16 mouse cellular contexts compared by ENCODE assay signal in the genomic region with DNA sequence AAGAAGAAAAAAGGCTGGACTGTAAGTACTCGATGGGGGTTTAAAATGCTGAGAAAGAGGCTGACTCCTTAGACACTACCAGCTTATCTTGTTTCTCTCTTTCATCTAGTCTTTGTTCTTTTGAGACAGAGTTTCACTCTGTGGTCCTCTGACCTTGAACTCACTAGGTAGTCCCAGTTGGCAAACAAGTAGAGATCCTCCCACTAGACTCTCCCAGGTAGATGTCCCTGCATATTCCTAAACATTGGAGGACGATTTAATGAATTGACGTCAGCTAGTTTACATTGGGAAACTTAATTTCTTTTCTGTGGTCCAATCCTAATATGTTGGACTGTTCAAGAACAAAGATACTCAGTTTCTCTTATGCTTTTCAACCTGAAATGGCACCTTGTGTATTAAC. TPM values are rescaled to one million over a fixed set of nuclear protein-coding genes. Genes with fewer than 3 reads are reported as not detected.
DNase-seq lines count a peak whose midpoint lies in the region; ATAC-seq and TF ChIP-seq lines count a peak whose summit lies in the region.
"Had no signal": no experiment of that assay in that cellular context is flagged by ENCODE, and none has a peak within 500 bp of the region (broad histone marks: within the 10 kb centered on the region; RNA-seq: fewer than 3 reads in every experiment).

No protein-coding gene starts in this region.

- H3K9me3 ChIP-seq in hindbrain, postnatal 0 days (ENCODE audit: low read length) = no peaks in the 10 kb centered on the region
- H3K9me3 ChIP-seq in hindbrain, embryonic 16.5 days (ENCODE audit: control insufficient read depth, low read length) = no peaks in the 10 kb centered on the region
- H3K9me3 ChIP-seq in CH12.LX (replicated peaks; ENCODE audit: low read length) = no peaks in the 10 kb centered on the region
- no peaks in the 10 kb centered on the region for H3K9me3 ChIP-seq in liver, embryonic 16.5 days (replicated peaks; ENCODE audit: control insufficient read depth, low read length)
- no peaks in the 10 kb centered on the region for H3K9me3 ChIP-seq in limb, embryonic 10.5 days (replicated peaks)
- H3K9me3 ChIP-seq: embryonic facial prominence, embryonic 10.5 days; G1E had no signal

- no peak overlapping the region for H3K9ac ChIP-seq in hindbrain, postnatal 0 days (replicated peaks; ENCODE audit: low read length)
- H3K9ac ChIP-seq in hindbrain, embryonic 16.5 days (ENCODE audit: low read depth, low read length) = no peak overlapping the region
- no peak overlapping the region for H3K9ac ChIP-seq in CH12.LX (ENCODE audit: insufficient read depth, low read depth)
- H3K9ac ChIP-seq in liver, embryonic 16.5 days (ENCODE audit: low read depth, low read length) = no peak overlapping the region

- peaks cover 71% of the 10 kb centered on the region for H3K79me2 ChIP-seq in CH12.LX (replicated peaks; ENCODE audit: control insufficient read depth, extremely low read depth, insufficient read depth, poor library complexity, severe bottlenecking)

- H3K27ac ChIP-seq in hindbrain, postnatal 0 days = no peak overlapping the region
- no peak overlapping the region for H3K27ac ChIP-seq in hindbrain, embryonic 16.5 days (ENCODE audit: low read depth, low read length)
- H3K27ac ChIP-seq in CH12.LX (ENCODE audit: insufficient read depth, low read depth) = no peak overlapping the region
- no peak overlapping the region for H3K27ac ChIP-seq in bone marrow macrophage, adult 2 months (ENCODE audit: insufficient read depth, low read depth, low read length)
- no peak overlapping the region for H3K27ac ChIP-seq in liver, embryonic 16.5 days (ENCODE audit: low read length)
- no peak overlapping the region for H3K27ac ChIP-seq in limb, embryonic 10.5 days
- H3K27ac ChIP-seq: embryonic facial prominence, embryonic 10.5 days; heart, adult 2 months had no signal

- ATAC-seq in hindbrain, postnatal 0 days = no peak
- ATAC-seq in hindbrain, embryonic 16.5 days = no peak
- ATAC-seq in liver, embryonic 16.5 days (ENCODE audit: low read depth) = no peak
- ATAC-seq: forebrain, embryonic 16.5 days had no signal

- in situ Hi-C loops in CH12.LX (cut with MboI; ENCODE audit: low pct_ligation_motif_present, low pct_unique_long_range_greater_than_20kb, low sequenced_read_pairs) = no loop called here

- TF ChIP-seq CTCF in hindbrain, postnatal 0 days (IDR thresholded peaks at IDR 0.05; ENCODE audit: low read depth) = no peak
- no peak for TF ChIP-seq CTCF in CH12.LX (conservative IDR thresholded peaks at IDR 0.05 in 1 of 2, IDR thresholded peaks at IDR 0.05 in 1 of 2; ENCODE audit: low read depth in 2 of 2, low read length in 2 of 2)
- TF ChIP-seq CTCF in bone marrow macrophage, adult 2 months (IDR thresholded peaks at IDR 0.05; ENCODE audit: low read depth, low read length) = no peak

- H3K27me3 ChIP-seq in hindbrain, postnatal 0 days (ENCODE audit: insufficient read depth, low read length) = no peaks in the 10 kb centered on the region
- no peaks in the 10 kb centered on the region for H3K27me3 ChIP-seq in hindbrain, embryonic 16.5 days (replicated peaks; ENCODE audit: control insufficient read depth, insufficient read depth, low read length)
- no peaks in the 10 kb centered on the region for H3K27me3 ChIP-seq in CH12.LX (replicated peaks)
- no peaks in the 10 kb centered on the region for H3K27me3 ChIP-seq in liver, embryonic 16.5 days (ENCODE audit: control insufficient read depth, insufficient read depth, low read depth, low read length)
- no peaks in the 10 kb centered on the region for H3K27me3 ChIP-seq in limb, embryonic 10.5 days (ENCODE audit: low read depth, poor library complexity, severe bottlenecking)

- DNase-seq in hindbrain, postnatal 0 days (ENCODE audit: low spot score) = no peak
- no peak for DNase-seq in CH12.LX (ENCODE audit: extremely low read depth)
- DNase-seq in cerebellum, adult 9-11 months = no peak
- DNase-seq in limb, embryonic 10.5 days (ENCODE audit: low spot score) = no peak
- DNase-seq: cerebellum, postnatal 25 days; heart, adult 2 months; kidney, adult 11 months; lung, adult 18-20 months; right cerebral cortex, adult 18-20 months; thymus, postnatal 4 days had no signal

- no peak for TF ChIP-seq RAD21 in CH12.LX (IDR thresholded peaks at IDR 0.05; ENCODE audit: low read depth, low read length)

- no peak for TF ChIP-seq POLR2A in CH12.LX (IDR thresholded peaks at IDR 0.05; ENCODE audit: low read depth, low read length)
- no peak for TF ChIP-seq POLR2A in bone marrow macrophage, adult 2 months (IDR thresholded peaks at IDR 0.05; ENCODE audit: borderline replicate concordance, low read depth, low read length)

- no peak overlapping the region for H3K4me3 ChIP-seq in hindbrain, postnatal 0 days (ENCODE audit: low read length)
- H3K4me3 ChIP-seq in hindbrain, embryonic 16.5 days (ENCODE audit: low read length) = no peak overlapping the region
- peak overlapping the region in 1 of 3 experiments; percentile 95 for H3K4me3 ChIP-seq in CH12.LX (replicated peaks in 1 of 3; ENCODE audit: low read depth in 2 of 3, low read length in 2 of 3, poor library complexity in 1 of 3)
- peak overlapping the region; percentile 95 for H3K4me3 ChIP-seq in bone marrow macrophage, adult 2 months (ENCODE audit: insufficient read depth, low read length)
- H3K4me3 ChIP-seq in liver, embryonic 16.5 days (ENCODE audit: low read depth, low read length) = no peak overlapping the region
- no peak overlapping the region for H3K4me3 ChIP-seq in limb, embryonic 10.5 days
- H3K4me3 ChIP-seq: heart, adult 2 months had no signal

- 89% methylated on average over 3 of the region's 3 CpGs for WGBS in hindbrain, postnatal 0 days
- 92% methylated on average over 3 of the region's 3 CpGs for WGBS in hindbrain, embryonic 16.5 days
- WGBS in liver, embryonic 16.5 days (ENCODE audit: insufficient replicate concordance) = 63% methylated on average over 3 of the region's 3 CpGs
- 90% methylated on average over 3 of the region's 3 CpGs for WGBS in limb, embryonic 10.5 days

- H3K4me2 ChIP-seq in hindbrain, postnatal 0 days (ENCODE audit: low read depth, low read length) = peak overlapping the region; percentile 74; the same call in 1 of the 2 replicates
- H3K4me2 ChIP-seq in hindbrain, embryonic 16.5 days (ENCODE audit: low read length) = no peak overlapping the region
- H3K4me2 ChIP-seq in CH12.LX (ENCODE audit: insufficient read depth, low read depth, poor library complexity, severe bottlenecking) = peak overlapping the region; percentile 98
- peak overlapping the region; percentile 78; the same call in 1 of the 2 replicates for H3K4me2 ChIP-seq in liver, embryonic 16.5 days (ENCODE audit: low read depth, low read length)

- no peaks in the 10 kb centered on the region for H3K36me3 ChIP-seq in hindbrain, postnatal 0 days (ENCODE audit: insufficient read depth, low read length)
- no peaks in the 10 kb centered on the region for H3K36me3 ChIP-seq in hindbrain, embryonic 16.5 days (ENCODE audit: control insufficient read depth, insufficient read depth, low read length)
- H3K36me3 ChIP-seq in CH12.LX (replicated peaks in 1 of 2; ENCODE audit: control insufficient read depth in 1 of 2, insufficient read depth in 1 of 2, low read length in 1 of 2) = peaks cover 11 to 37% of the 10 kb centered on the region in 2 experiments
- no peaks in the 10 kb centered on the region for H3K36me3 ChIP-seq in liver, embryonic 16.5 days (ENCODE audit: control insufficient read depth, insufficient read depth)
- peaks cover 2% of the 10 kb centered on the region; the same call in 1 of the 2 replicates for H3K36me3 ChIP-seq in limb, embryonic 10.5 days
- H3K36me3 ChIP-seq: embryonic facial prominence, embryonic 10.5 days had no signal

- H3K4me1 ChIP-seq in hindbrain, postnatal 0 days (ENCODE audit: insufficient read depth, low read length) = peaks cover 8% of the 10 kb centered on the region
- H3K4me1 ChIP-seq in hindbrain, embryonic 16.5 days (ENCODE audit: control insufficient read depth, insufficient read depth, low read depth, low read length) = peaks cover 22% of the 10 kb centered on the region
- H3K4me1 ChIP-seq in CH12.LX (ENCODE audit: control insufficient read depth in 1 of 2, insufficient read depth in 2 of 2) = peaks cover 2 to 56% of the 10 kb centered on the region in 2 experiments; a peak in 3 of 4 replicates
- peaks cover 29% of the 10 kb centered on the region for H3K4me1 ChIP-seq in bone marrow macrophage, adult 2 months (ENCODE audit: control insufficient read depth, insufficient read depth, low read length)
- H3K4me1 ChIP-seq in liver, embryonic 16.5 days (ENCODE audit: control insufficient read depth, low read depth, low read length) = peaks cover 16% of the 10 kb centered on the region
- H3K4me1 ChIP-seq in limb, embryonic 10.5 days = peaks cover 11% of the 10 kb centered on the region

- dilution Hi-C loops in CH12.LX (cut with MboI; ENCODE audit: extremely low pct_ligation_motif_present, extremely low pct_unique_long_range_greater_than_20kb, low sequenced_read_pairs) = no loop called here

- no peak for TF ChIP-seq EP300 in CH12.LX (IDR thresholded peaks at IDR 0.05; ENCODE audit: low read length)

TF ChIP-seq in CH12.LX, 34 proteins besides CTCF, POLR2A, EP300 and RAD21 (continues in another document):
- no peak for TF ChIP-seq ZC3H11A (IDR thresholded peaks at IDR 0.05; ENCODE audit: low read depth, low read length)

RNA-seq across cellular contexts. Expression of gene Arl8b, which starts 2.7 kb away (rescaled TPM):
- 59.6 and 71.8 TPM in 2 replicates for total RNA-seq in hindbrain, postnatal 0 days (2014; rRNA removed)
- polyA plus RNA-seq in hindbrain, postnatal 0 days (2015; fragmentation: Nextera tagmentation; extraction: Ambion mirVana) = 102 and 104 TPM in 2 replicates
- 108 and 113 TPM in 2 replicates for polyA plus RNA-seq in hindbrain, embryonic 16.5 days (2015; fragmentation: Nextera tagmentation; extraction: Ambion mirVana)
- total RNA-seq in CH12.LX (2012; rRNA removed) = 47.8 and 63.3 TPM in 2 replicates
- 170 and 197 TPM in 2 replicates for total RNA-seq in CH12.LX (2014; rRNA removed)
- 125 and 141 TPM in 2 replicates for polyA plus RNA-seq in CH12.LX (2012; ENCODE audit: insufficient read length, low read depth)
- polyA plus RNA-seq in bone marrow macrophage, adult 2 months (2012; ENCODE audit: insufficient read depth, insufficient read length, missing spikeins) = 103 and 114 TPM in 2 replicates
- 32.2 and 33.1 TPM in 2 replicates for polyA plus RNA-seq in liver, embryonic 16.5 days (2015; fragmentation: Nextera tagmentation; extraction: Ambion mirVana)
- polyA plus RNA-seq in limb, embryonic 10.5 days (2016; fragmentation: Nextera tagmentation; extraction: Ambion mirVana) = 55.1 and 64.3 TPM in 2 replicates

RNA-seq across cellular contexts. Expression of gene Edem1, which starts 42.9 kb away (rescaled TPM):
- total RNA-seq in hindbrain, postnatal 0 days (2014; rRNA removed) = 12.6 and 13.4 TPM in 2 replicates
- polyA plus RNA-seq in hindbrain, postnatal 0 days (2015; fragmentation: Nextera tagmentation; extraction: Ambion mirVana) = 4.9 and 5.0 TPM in 2 replicates
- 5.0 and 6.6 TPM in 2 replicates for polyA plus RNA-seq in hindbrain, embryonic 16.5 days (2015; fragmentation: Nextera tagmentation; extraction: Ambion mirVana)
- total RNA-seq in CH12.LX (2012; rRNA removed) (70.9 and 100 TPM in 2 replicates), CH12.LX (2014; rRNA removed) (186 and 216 TPM in 2 replicates)
- 157 and 163 TPM in 2 replicates for polyA plus RNA-seq in CH12.LX (2012; ENCODE audit: insufficient read length, low read depth)
- polyA plus RNA-seq in bone marrow macrophage, adult 2 months (2012; ENCODE audit: insufficient read depth, insufficient read length, missing spikeins) = 186 and 200 TPM in 2 replicates
- polyA plus RNA-seq in liver, embryonic 16.5 days (2015; fragmentation: Nextera tagmentation; extraction: Ambion mirVana) = 11.6 and 13.8 TPM in 2 replicates
- polyA plus RNA-seq in limb, embryonic 10.5 days (2016; fragmentation: Nextera tagmentation; extraction: Ambion mirVana) = 19.7 and 21.5 TPM in 2 replicates
